Mouse (Mus musculus): ENCODE data around the gene Fmc1.
"Not testable (repeated sequence)": the region's sequence is repeated elsewhere in the genome, so short reads cannot be mapped to it uniquely, and the experiment has no call there.

The Fmc1 gene

DNA sequence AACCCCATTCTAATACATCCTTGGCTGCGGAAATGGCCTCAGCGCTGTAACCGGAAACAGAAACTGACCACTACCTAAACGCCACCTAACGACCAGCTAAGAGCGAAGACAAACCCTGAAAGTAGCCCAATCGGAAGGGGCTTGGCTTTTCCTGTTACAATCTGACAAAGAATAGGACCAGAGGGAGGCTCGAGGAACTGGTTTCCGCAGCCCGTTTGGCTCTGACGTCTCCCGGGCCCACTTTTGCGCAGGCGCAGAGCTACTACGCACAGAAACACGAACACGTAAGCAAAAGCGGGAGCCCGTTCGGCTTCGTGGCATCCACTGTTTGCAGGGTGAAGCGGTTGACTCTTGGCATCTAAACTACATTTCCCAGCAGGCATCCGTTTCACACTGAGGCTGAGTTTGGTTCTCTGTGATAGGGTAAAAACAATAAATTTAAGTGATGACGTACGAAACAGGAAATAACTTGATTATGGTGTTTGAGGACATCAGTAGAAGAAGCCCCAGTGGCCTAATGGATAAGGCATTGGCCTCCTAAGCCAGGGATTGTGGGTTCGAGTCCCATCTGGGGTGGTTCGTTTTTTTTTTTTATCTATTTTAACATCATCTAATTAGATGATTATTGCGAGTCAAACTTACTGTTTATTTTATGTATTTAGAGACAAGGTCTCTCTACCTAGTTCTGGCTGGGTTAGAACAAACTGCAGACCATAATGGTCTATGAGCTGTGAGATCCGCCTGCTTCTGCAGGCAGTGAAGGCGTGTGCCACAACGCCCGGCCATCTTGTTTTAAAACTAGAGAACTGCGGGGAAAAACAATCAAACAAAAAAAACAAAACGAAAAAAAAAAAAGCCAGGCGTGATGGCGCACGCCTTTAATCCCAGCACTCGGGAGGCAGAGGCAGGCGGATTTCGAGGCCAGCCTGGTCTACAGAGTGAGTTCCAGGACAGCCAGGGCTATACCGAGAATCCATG lies at the start of gene Fmc1:
Gene Fmc1 (plus strand): TSS at position 75 of the 978 bp plus-strand sequence.
- peak; percentile 96 for DNase-seq (ENCODE audit: extremely low spot score)

DNA sequence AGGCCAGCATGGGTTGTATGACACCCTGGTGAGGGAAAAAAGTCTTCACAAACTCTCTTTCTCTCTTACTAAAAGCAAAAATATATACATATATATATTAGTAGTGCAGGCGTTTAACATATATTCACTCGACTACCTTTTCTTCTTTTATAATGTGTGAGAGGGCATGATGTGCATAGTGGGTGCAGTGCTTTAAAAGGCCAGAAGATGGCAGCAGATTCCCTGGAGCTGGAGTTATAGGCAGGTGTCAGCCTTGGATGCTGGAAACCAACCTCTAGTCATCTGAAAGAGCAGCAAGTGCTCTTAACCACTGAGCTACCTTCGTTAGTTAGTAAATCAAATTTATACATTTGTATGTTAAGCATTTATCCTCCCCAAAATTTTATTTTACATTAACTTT lies 40.8 kb upstream of the Fmc1 start:
- DNase-seq (ENCODE audit: extremely low spot score), result peak; percentile 51

GRCm38 (mm10) chr6:38495641-38496040 lies 37.7 kb upstream of the Fmc1 start:
- no peak for DNase-seq (ENCODE audit: extremely low spot score)

GRCm38 (mm10) chr6:38512096-38512495 lies 21.2 kb upstream of the Fmc1 start:
- no peak for DNase-seq (ENCODE audit: extremely low spot score)

DNA sequence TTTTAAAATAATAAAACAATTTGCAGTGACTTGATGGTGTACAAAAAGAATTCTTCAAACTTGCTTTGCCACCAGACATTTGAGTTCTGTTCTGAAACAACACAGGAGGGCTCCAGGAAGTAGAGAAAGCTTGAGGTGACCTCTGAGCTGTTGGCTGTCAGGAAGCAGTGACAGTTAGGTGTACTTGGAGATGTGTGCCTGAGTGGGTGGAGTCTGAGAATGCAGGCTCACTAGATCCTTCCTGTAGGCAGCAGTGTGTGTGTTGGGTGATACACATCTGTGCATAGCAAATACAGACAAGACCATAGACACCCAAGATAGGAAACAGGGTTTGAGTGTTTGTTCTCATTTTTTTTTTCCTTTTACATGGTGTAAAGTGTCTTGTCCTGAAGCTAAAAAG lies 20.5 kb upstream of the Fmc1 start:
- no peak for DNase-seq (ENCODE audit: extremely low spot score)

GRCm38 (mm10) chr6:38515201-38515600 lies 18.1 kb upstream of the Fmc1 start:
- DNase-seq (ENCODE audit: extremely low spot score), result no peak

DNA sequence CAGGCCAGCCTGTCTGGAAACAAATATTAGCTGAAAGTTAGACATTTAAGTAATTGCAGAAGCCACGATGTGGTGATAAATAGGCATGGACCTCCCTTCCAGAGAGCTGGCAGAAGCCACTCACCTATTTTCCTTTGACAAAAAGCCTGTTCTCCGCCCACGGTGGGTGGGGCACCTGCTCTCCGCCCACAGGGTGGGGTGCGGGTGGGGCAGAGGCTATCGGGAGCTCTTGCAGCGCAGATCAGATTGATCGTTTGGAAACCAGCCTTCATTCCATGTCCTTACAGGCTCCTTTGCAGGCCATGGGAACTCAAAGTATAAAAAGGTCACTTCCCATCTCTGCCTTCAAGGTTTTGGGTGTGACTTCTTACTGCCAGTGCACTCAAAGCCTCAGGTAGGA lies 9.5 kb upstream of the Fmc1 start:
- DNase-seq (ENCODE audit: extremely low spot score), result no peak

DNA sequence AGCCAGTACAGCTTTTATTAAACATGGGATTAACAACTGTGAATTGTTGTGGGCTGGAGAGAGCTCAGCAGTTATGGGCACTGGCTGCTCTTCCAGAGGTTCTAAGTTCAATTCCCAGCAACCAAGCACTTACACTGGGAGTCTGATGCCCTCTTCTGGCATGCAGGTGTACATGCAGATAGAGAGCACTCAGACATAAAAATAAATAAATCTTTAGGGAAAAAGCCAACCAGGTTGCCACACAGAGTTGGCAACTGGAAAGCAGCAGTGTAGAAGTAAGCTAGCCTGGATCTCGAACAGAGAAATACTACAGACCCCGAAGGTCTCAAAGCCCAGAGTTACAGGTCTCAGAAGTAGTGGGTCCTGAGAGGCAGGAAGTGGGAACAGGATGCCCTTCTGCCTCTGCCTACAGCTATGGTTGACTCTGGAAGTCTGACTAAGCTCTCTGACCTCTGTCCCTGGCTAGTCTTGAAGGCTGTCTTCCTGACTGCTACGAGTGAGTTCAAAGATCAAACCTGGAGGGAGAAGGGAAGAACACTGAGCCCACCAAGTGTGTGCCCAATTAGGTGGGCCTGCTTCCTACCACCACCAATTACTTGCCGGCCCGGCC lies 2.0 kb upstream of the Fmc1 start:
- DNase-seq (ENCODE audit: extremely low spot score), result peak; percentile 34

DNA sequence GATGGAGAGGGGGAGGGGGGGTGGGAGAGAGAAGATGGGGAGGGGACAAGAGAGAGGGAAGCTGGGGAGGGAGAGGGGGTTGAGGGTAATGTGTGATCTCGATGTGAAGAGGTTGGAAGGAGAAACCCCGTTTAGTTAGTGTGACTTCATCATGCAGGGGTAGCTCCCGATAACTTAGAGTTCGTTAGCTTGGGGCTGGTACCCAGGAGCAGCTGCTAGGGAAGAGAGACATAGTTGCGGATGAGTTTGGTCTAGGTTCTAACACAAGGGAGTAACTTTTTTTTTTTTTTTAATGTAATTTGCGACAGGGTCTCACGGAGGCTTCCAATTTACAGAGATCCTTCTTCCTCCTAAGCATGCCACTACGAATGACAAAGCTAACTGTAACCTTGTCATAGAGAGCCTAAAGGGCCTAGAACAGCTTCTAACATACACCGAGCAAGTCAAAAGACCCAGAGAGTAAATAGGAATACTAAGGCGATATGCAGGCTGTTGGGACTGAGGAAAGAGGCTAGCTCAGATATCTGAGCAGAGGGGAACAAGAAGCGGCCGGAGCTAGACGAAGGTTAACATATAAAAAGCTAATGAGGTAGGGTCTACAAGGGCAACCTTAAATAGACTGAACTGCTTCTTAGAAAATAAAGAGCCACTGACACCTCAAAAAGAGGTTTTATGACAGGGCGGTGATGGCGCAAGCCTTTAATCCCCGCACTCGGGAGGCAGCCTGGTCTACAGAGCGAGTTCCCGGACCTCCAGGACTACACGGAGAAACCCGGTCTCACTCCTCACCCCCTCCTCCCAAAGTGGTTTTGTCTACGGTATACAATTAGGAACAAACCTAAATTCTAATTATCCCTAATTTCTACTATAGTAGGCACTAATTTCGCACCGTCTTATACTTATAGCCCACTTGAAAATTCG lies 542 bp upstream of the Fmc1 start:
- DNase-seq (ENCODE audit: extremely low spot score), result peak; percentile 9

- DNase-seq (ENCODE audit: extremely low spot score), result peak; percentile 100
Observed at GRCm38 (mm10) chr6:38534640-38535365, 1.5 kb downstream of the Fmc1 start.

DNA sequence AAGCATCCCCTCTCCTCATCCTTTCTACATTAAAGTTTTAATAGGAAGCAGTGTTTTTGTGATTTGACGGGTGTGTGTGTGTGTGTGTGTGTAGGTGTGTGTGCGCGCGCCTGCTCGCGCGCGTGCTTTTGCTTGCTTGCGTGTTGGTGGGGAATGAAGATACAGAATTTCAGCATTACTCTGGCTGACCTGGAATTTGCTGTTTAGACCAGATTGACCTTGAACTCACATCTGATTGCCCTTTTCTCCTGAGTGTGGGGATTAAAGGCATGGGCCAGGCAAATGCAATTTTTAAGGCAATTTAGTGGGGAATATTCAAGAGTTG lies 2.0 kb downstream of the Fmc1 start:
- no peak for DNase-seq (ENCODE audit: extremely low spot score)

DNA sequence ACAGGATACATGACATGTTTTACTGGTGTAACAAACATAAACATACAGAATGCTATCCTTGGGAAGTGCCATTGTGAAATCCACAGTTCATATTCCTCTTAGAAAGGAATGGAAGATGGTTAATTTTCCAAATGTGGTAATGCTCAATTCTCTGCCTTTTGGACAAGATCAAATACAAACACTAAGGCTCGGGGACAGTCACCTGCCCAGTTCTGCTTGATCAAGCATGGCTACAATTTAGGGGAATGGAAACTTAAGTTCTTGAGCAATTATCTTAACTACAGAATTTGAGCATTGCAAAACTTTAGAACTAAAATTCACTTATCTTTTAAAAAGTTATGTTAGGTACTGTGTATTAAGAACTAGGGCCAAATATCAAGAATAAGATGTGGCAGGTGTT lies 2.5 kb downstream of the Fmc1 start:
- no peak for DNase-seq (ENCODE audit: extremely low spot score)

- not testable (repeated sequence) for DNase-seq (ENCODE audit: extremely low spot score)
Observed at GRCm38 (mm10) chr6:38544141-38544540, 10.8 kb downstream of the Fmc1 start.

DNA sequence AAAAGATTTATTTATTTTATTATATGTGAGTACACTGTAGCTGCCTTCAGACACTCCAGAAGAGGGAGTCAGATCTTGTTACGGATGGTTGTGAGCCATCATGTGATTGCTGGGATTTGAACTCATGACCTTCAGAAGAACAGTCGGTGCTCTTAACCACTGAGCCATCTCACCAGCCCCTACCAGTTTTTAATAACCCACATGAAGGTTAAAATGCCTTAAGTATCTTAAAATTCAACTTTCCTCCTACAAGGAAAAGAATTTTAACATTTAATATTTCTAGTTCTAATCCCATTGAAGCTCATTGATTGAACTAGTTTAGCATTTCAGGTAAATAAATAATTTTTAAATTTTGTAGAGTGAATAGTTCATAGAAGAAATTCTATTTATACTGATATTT lies 13.7 kb downstream of the Fmc1 start:
- not testable (repeated sequence) for DNase-seq (ENCODE audit: extremely low spot score)

DNA sequence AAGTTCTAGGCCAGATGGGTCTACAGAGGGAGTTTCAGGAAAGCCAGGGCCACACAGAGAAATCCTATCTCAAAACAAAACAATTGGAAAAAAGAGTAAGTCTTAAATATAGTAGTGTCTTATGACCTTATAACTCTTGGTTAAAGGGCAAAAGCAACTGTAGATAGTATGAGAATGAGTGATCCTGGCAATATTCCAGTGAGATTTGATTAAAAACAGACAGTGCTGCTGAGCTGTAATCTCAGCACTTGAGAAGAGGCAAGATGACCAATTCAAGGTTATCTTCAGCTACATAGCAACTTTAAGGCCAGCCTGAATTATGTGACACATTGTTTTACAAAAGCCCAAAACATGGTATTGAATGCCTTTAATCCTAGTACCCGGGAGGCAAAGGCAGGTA lies 14.4 kb downstream of the Fmc1 start:
- no peak for DNase-seq (ENCODE audit: extremely low spot score)

- DNase-seq (ENCODE audit: extremely low spot score), result not testable (repeated sequence)
Observed at GRCm38 (mm10) chr6:38548595-38548994, 15.3 kb downstream of the Fmc1 start.

GRCm38 (mm10) chr6:38549840-38550239 lies 16.5 kb downstream of the Fmc1 start:
- DNase-seq (ENCODE audit: extremely low spot score), result not testable (repeated sequence)

GRCm38 (mm10) chr6:38550250-38551061 lies 17.2 kb downstream of the Fmc1 start:
- DNase-seq (ENCODE audit: extremely low spot score), result no peak

GRCm38 (mm10) chr6:38551062-38551988 lies 18.0 kb downstream of the Fmc1 start, which contains the start of gene Luc7l2:
TSS of gene Luc7l2 (plus strand) at chr6:38551334.
- peak; percentile 97 for DNase-seq (ENCODE audit: extremely low spot score)

All from embryo, embryonic 9.5 days (tissue).